Mouse (Mus musculus) embryonic facial prominence, embryonic 11.5 days (tissue): ENCODE data around the gene Ina. TPM values are rescaled to one million over a fixed set of nuclear protein-coding genes. Genes with fewer than 3 reads are reported as not detected.

Experiments used
- polyA plus RNA-seq: library from polyadenylated mRNA; unstranded; fragments of >200 nt; fragmentation: Nextera tagmentation; extraction: Ambion mirVana; gene quantifications from 2 replicates; pipeline ENCODE4 v1.2.1, GENCODE M21; 2014

Gene Ina
- polyA plus RNA-seq, 1 experiment from 2014 or later, result 37.0 TPM

Other genes starting within 250 kb of the Ina start
- 72.5 and 90.4 TPM in 2 replicates for gene Nt5c2, start 455 bp downstream of the Ina start, polyA plus RNA-seq
- gene Pcgf6, start 36.2 kb downstream of the Ina start, polyA plus RNA-seq, result 35.8 and 38.1 TPM in 2 replicates
- gene Taf5, start 53.0 kb downstream of the Ina start, polyA plus RNA-seq, result 12.8 and 13.4 TPM in 2 replicates
- 1,038 and 1,047 TPM in 2 replicates for gene Usmg5, start 75.9 kb downstream of the Ina start, polyA plus RNA-seq
- gene Pdcd11, start 76.1 kb downstream of the Ina start, polyA plus RNA-seq, result 8.9 and 9.3 TPM in 2 replicates
- gene Calhm2, start 123.6 kb downstream of the Ina start, polyA plus RNA-seq, result 1.3 and 1.7 TPM in 2 replicates
- gene Calhm1, start 129.6 kb downstream of the Ina start, polyA plus RNA-seq, result not detected in 2 replicates
- gene Calhm3, start 143.1 kb downstream of the Ina start, polyA plus RNA-seq, result not detected in 2 replicates
- gene Neurl1a, start 164.1 kb downstream of the Ina start, polyA plus RNA-seq, result 2.9 and 3.2 TPM in 2 replicates